Comparison of ENCODE assay signal across 8 mouse cellular contexts in genomic region chr15:78894726-78895125, GRCm38 (mm10). TPM values are rescaled to one million over a fixed set of nuclear protein-coding genes. Genes with fewer than 3 reads are reported as not detected.
DNase-seq lines count a peak whose midpoint lies in the region; ATAC-seq and TF ChIP-seq lines count a peak whose summit lies in the region.
"Had no signal": no experiment of that assay in that cellular context is flagged by ENCODE, and none has a peak within 500 bp of the region (broad histone marks: within the 10 kb centered on the region; RNA-seq: fewer than 3 reads in every experiment).

No protein-coding gene starts in this region.

- ATAC-seq in lung, embryonic 15.5 days (ENCODE audit: borderline replicate concordance, extremely low read depth, low FRiP score, low TSS enrichment) = no peak
- ATAC-seq in embryonic facial prominence, embryonic 12.5 days (ENCODE audit: insufficient number of reproducible peaks, insufficient read depth, low FRiP score, low TSS enrichment) = no peak
- ATAC-seq in liver, embryonic 13.5 days (ENCODE audit: low read depth) = no peak

- no peak for TF ChIP-seq POLR2A in lung, adult 2 months (IDR thresholded peaks at IDR 0.05; ENCODE audit: borderline replicate concordance, extremely low read depth, low read depth, low read length)

- TF ChIP-seq CTCF in lung, adult 2 months (IDR thresholded peaks at IDR 0.05; ENCODE audit: insufficient read depth, low read length) = no peak

- H3K27ac ChIP-seq in lung, embryonic 15.5 days = peak overlapping the region; percentile 8; the same call in 1 of the 2 replicates
- peak overlapping the region; percentile 19; the same call in 1 of the 2 replicates for H3K27ac ChIP-seq in embryonic facial prominence, embryonic 12.5 days
- peak overlapping the region; percentile 89 for H3K27ac ChIP-seq in liver, embryonic 13.5 days

- H3K4me2 ChIP-seq in lung, embryonic 15.5 days = no peak overlapping the region
- H3K4me2 ChIP-seq in embryonic facial prominence, embryonic 12.5 days (replicated peaks) = no peak overlapping the region
- peak overlapping the region; percentile 97 for H3K4me2 ChIP-seq in liver, embryonic 13.5 days

- WGBS in lung, embryonic 15.5 days = 67% methylated on average over 13 of the region's 13 CpGs
- 67% methylated on average over 13 of the region's 13 CpGs for WGBS in lung, adult 2 months
- 81% methylated on average over 13 of the region's 13 CpGs for WGBS in embryonic facial prominence, embryonic 12.5 days
- 29% methylated on average over 13 of the region's 13 CpGs for WGBS in liver, embryonic 13.5 days (ENCODE audit: insufficient replicate concordance)

- peaks cover 39% of the 10 kb centered on the region for H3K36me3 ChIP-seq in lung, embryonic 15.5 days
- H3K36me3 ChIP-seq in embryonic facial prominence, embryonic 12.5 days = peaks cover 46% of the 10 kb centered on the region
- H3K36me3 ChIP-seq in liver, embryonic 13.5 days = peaks cover 43% of the 10 kb centered on the region

- DNase-seq in lung, adult 2 months = no peak
- DNase-seq in liver, embryonic 13.5 days = no peak
- peak; percentile 57 for DNase-seq in thymus, postnatal 14 days
- DNase-seq in gastrocnemius, adult 18-20 months (ENCODE audit: low spot score) = no peak
- DNase-seq in frontal cortex, postnatal 10 days (ENCODE audit: low spot score in 2 of 2) = no peak
- DNase-seq: kidney, postnatal 25 days had no signal

- no peak overlapping the region for H3K9ac ChIP-seq in lung, embryonic 15.5 days
- 0 out of 2 replicates have a peak overlapping the region, but pooled peaks have one; percentile 8 for H3K9ac ChIP-seq in embryonic facial prominence, embryonic 12.5 days
- peak overlapping the region; percentile 85 for H3K9ac ChIP-seq in liver, embryonic 13.5 days

- H3K9me3 ChIP-seq in lung, embryonic 15.5 days = no peaks in the 10 kb centered on the region
- no peaks in the 10 kb centered on the region for H3K9me3 ChIP-seq in embryonic facial prominence, embryonic 12.5 days
- no peaks in the 10 kb centered on the region for H3K9me3 ChIP-seq in liver, embryonic 13.5 days (replicated peaks)

- H3K4me3 ChIP-seq in lung, embryonic 15.5 days = no peak overlapping the region
- no peak overlapping the region for H3K4me3 ChIP-seq in lung, adult 2 months (replicated peaks; ENCODE audit: extremely low read depth, low read depth, low read length)
- no peak overlapping the region for H3K4me3 ChIP-seq in embryonic facial prominence, embryonic 12.5 days
- H3K4me3 ChIP-seq in liver, embryonic 13.5 days (replicated peaks) = peak overlapping the region; percentile 10; the same call in 1 of the 2 replicates

- no peaks in the 10 kb centered on the region for H3K27me3 ChIP-seq in lung, embryonic 15.5 days
- no peaks in the 10 kb centered on the region for H3K27me3 ChIP-seq in embryonic facial prominence, embryonic 12.5 days
- H3K27me3 ChIP-seq in liver, embryonic 13.5 days = no peaks in the 10 kb centered on the region

- peaks cover 43% of the 10 kb centered on the region for H3K4me1 ChIP-seq in lung, embryonic 15.5 days
- H3K4me1 ChIP-seq in lung, adult 2 months (ENCODE audit: control insufficient read depth, insufficient read depth, low read length) = peaks cover 9% of the 10 kb centered on the region
- peaks cover 29% of the 10 kb centered on the region for H3K4me1 ChIP-seq in embryonic facial prominence, embryonic 12.5 days
- peaks cover 98% of the 10 kb centered on the region for H3K4me1 ChIP-seq in liver, embryonic 13.5 days (replicated peaks)

RNA-seq across cellular contexts. Expression of gene Gm49510, which starts 4.7 kb away (rescaled TPM):
- 0.18 and 0.60 TPM in 2 replicates for polyA plus RNA-seq in lung, embryonic 15.5 days (2015; fragmentation: Nextera tagmentation; extraction: Ambion mirVana)
- polyA plus RNA-seq in lung, adult 2 months (2012; rRNA removed) = 0.04 TPM in 1 of 2 replicates, not detected in the other
- 0.29 and 1.4 TPM in 2 replicates for polyA plus RNA-seq in embryonic facial prominence, embryonic 12.5 days (2016; fragmentation: Nextera tagmentation; extraction: Ambion mirVana)
- polyA plus RNA-seq in liver, embryonic 13.5 days (2015; fragmentation: Nextera tagmentation; extraction: Ambion mirVana) = 0.15 and 0.16 TPM in 2 replicates
- total RNA-seq in gastrocnemius, adult 18-20 months (2021) = not detected

RNA-seq across cellular contexts. Expression of gene Sh3bp1, which starts 4.8 kb away (rescaled TPM):
- polyA plus RNA-seq in lung, embryonic 15.5 days (2015; fragmentation: Nextera tagmentation; extraction: Ambion mirVana) = 31.9 and 35.5 TPM in 2 replicates
- polyA plus RNA-seq in lung, adult 2 months (2012; rRNA removed) = 77.8 and 92.6 TPM in 2 replicates
- polyA plus RNA-seq in embryonic facial prominence, embryonic 12.5 days (2016; fragmentation: Nextera tagmentation; extraction: Ambion mirVana) = 39.4 and 42.2 TPM in 2 replicates
- 17.7 and 22.2 TPM in 2 replicates for polyA plus RNA-seq in liver, embryonic 13.5 days (2015; fragmentation: Nextera tagmentation; extraction: Ambion mirVana)
- 1 to 10 TPM; 1.0 to 1.9 TPM for total RNA-seq in gastrocnemius, adult 18-20 months (2021)

RNA-seq across cellular contexts. Expression of gene Gga1, which starts 17.7 kb away (rescaled TPM):
- polyA plus RNA-seq in lung, embryonic 15.5 days (2015; fragmentation: Nextera tagmentation; extraction: Ambion mirVana) = 54.0 and 56.2 TPM in 2 replicates
- 113 and 121 TPM in 2 replicates for polyA plus RNA-seq in lung, adult 2 months (2012; rRNA removed)
- polyA plus RNA-seq in embryonic facial prominence, embryonic 12.5 days (2016; fragmentation: Nextera tagmentation; extraction: Ambion mirVana) = 50.0 and 51.1 TPM in 2 replicates
- polyA plus RNA-seq in liver, embryonic 13.5 days (2015; fragmentation: Nextera tagmentation; extraction: Ambion mirVana) = 20.7 and 23.7 TPM in 2 replicates
- total RNA-seq in gastrocnemius, adult 18-20 months (2021) = 10 to 100 TPM; 42.8 to 46.6 TPM

RNA-seq across cellular contexts. Expression of gene Pdxp, which starts 19.0 kb away (rescaled TPM):
- polyA plus RNA-seq in lung, embryonic 15.5 days (2015; fragmentation: Nextera tagmentation; extraction: Ambion mirVana) = 13.3 and 13.8 TPM in 2 replicates
- 3.5 and 4.2 TPM in 2 replicates for polyA plus RNA-seq in lung, adult 2 months (2012; rRNA removed)
- polyA plus RNA-seq in embryonic facial prominence, embryonic 12.5 days (2016; fragmentation: Nextera tagmentation; extraction: Ambion mirVana) = 37.3 and 37.6 TPM in 2 replicates
- polyA plus RNA-seq in liver, embryonic 13.5 days (2015; fragmentation: Nextera tagmentation; extraction: Ambion mirVana) = 6.9 and 7.4 TPM in 2 replicates
- total RNA-seq in gastrocnemius, adult 18-20 months (2021) = 1 to 10 TPM; 1.3 to 1.9 TPM

RNA-seq across cellular contexts. Expression of gene Lgals1, which starts 31.8 kb away (rescaled TPM):
- polyA plus RNA-seq in lung, embryonic 15.5 days (2015; fragmentation: Nextera tagmentation; extraction: Ambion mirVana) = 804 and 851 TPM in 2 replicates
- 250 and 251 TPM in 2 replicates for polyA plus RNA-seq in lung, adult 2 months (2012; rRNA removed)
- polyA plus RNA-seq in embryonic facial prominence, embryonic 12.5 days (2016; fragmentation: Nextera tagmentation; extraction: Ambion mirVana) = 1,294 and 1,324 TPM in 2 replicates
- polyA plus RNA-seq in liver, embryonic 13.5 days (2015; fragmentation: Nextera tagmentation; extraction: Ambion mirVana) = 683 and 710 TPM in 2 replicates
- 100 to 1,000 TPM; 229 to 364 TPM for total RNA-seq in gastrocnemius, adult 18-20 months (2021)

Comparison
In these comparisons a context has a peak if more than half of its experiments do, and no peak if none do; other contexts are left out.
1. H3K27ac ChIP-seq: peak in every context shown above with its lines; median percentile 89 in liver, embryonic 13.5 days; 19 in embryonic facial prominence, embryonic 12.5 days; 8 in lung, embryonic 15.5 days.